Mouse (Mus musculus): ENCODE results near the gene Myb.

GRCm38 (mm10) chr10:21158918-21159443 is 1.8 kb downstream of the Myb start:
- peak; percentile 38; the same call in 1 of the 2 replicates for TF ChIP-seq POLR2A (IDR thresholded peaks at IDR 0.05; ENCODE audit: borderline replicate concordance, control insufficient read depth, low read depth, low read length)
- no peak for TF ChIP-seq CTCF (IDR thresholded peaks at IDR 0.05; ENCODE audit: control insufficient read depth, insufficient read depth, low read length)

Data from bone marrow, adult 2 months (tissue).